Mouse (Mus musculus): ENCODE results near the gene Zfp428.

DNA sequence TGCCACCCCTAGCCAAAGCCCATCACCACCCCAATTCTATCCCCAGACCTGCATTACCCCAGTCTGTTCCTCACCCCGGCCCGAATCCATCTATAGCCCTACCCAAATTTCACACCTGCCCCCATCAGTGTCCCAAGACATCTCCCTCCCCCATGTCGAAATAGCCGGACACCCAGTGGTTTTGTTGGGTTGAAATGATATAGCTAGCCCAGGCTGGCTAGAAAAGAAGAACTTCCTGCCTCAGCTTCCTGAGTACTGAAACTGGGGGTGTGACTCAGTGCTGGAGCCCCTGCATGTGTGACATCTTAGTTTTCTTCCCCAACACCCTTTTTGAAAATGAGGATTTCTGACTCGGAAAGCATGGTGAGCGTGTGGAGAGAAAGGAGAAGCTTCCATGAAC is 40.0 kb upstream of the Zfp428 start:
- no peak for TF ChIP-seq CTCF (IDR thresholded peaks at IDR 0.05; ENCODE audit: control insufficient read depth, insufficient read depth, low read length)
- TF ChIP-seq POLR2A (IDR thresholded peaks at IDR 0.05; ENCODE audit: borderline replicate concordance, control insufficient read depth, low read depth, low read length) = no peak
